Mouse (Mus musculus): ENCODE measurements at regions not wholly inside any gene's neighbourhood (a gene's known extent, or its start where the extent isn't known, plus 50 kb on each side); places are given as distances from the start of the nearest gene placed in this dataset.

GRCm38 (mm10) chr4:12627158-12627871 is 455.5 kb upstream of the Fam92a start:
- TF ChIP-seq CTCF (IDR thresholded peaks at IDR 0.05; ENCODE audit: low read depth, low read length) (no peak), GATA1 (IDR thresholded peaks at IDR 0.05; ENCODE audit: borderline replicate concordance, low read length) (no peak), TAL1 (conservative IDR thresholded peaks at IDR 0.05; ENCODE audit: low read depth, low read length) (no peak)
